In genomic region chr11:117525606-117526349, GRCm38 (mm10) we compare ENCODE assay signal across 12 mouse cellular contexts. TPM values are rescaled to one million over a fixed set of nuclear protein-coding genes. Genes with fewer than 3 reads are reported as not detected.
DNase-seq lines count a peak whose midpoint lies in the region; ATAC-seq lines count a peak whose summit lies in the region.
"Had no signal": no experiment of that assay in that cellular context is flagged by ENCODE, and none has a peak within 500 bp of the region (broad histone marks: within the 10 kb centered on the region; RNA-seq: fewer than 3 reads in every experiment).

No protein-coding gene starts in this region.

- H3K27me3 ChIP-seq in forebrain, embryonic 13.5 days: no peaks in the 10 kb centered on the region; the same call in 1 of the 2 replicates
- no peaks in the 10 kb centered on the region for H3K27me3 ChIP-seq in limb, embryonic 15.5 days
- H3K27me3 ChIP-seq: kidney, embryonic 15.5 days had no signal

- no peaks in the 10 kb centered on the region for H3K36me3 ChIP-seq in forebrain, embryonic 13.5 days (ENCODE audit: poor library complexity, severe bottlenecking)
- H3K36me3 ChIP-seq in limb, embryonic 15.5 days: no peaks in the 10 kb centered on the region
- H3K36me3 ChIP-seq: kidney, embryonic 15.5 days had no signal

- peak overlapping the region; percentile 82 for H3K27ac ChIP-seq in forebrain, embryonic 13.5 days
- no peak overlapping the region; the same call in 1 of the 2 replicates for H3K27ac ChIP-seq in limb, embryonic 15.5 days
- H3K27ac ChIP-seq: kidney, embryonic 15.5 days had no signal

- WGBS in forebrain, embryonic 13.5 days: 26% methylated on average over 18 of the region's 18 CpGs
- 9% methylated on average over 18 of the region's 18 CpGs for WGBS in limb, embryonic 15.5 days

- H3K4me3 ChIP-seq in forebrain, embryonic 13.5 days: no peak overlapping the region
- H3K4me3 ChIP-seq in limb, embryonic 15.5 days: no peak overlapping the region
- H3K4me3 ChIP-seq: kidney, embryonic 15.5 days had no signal

- no peaks in the 10 kb centered on the region for H3K9me3 ChIP-seq in forebrain, embryonic 13.5 days (replicated peaks)
- H3K9me3 ChIP-seq in limb, embryonic 15.5 days: no peaks in the 10 kb centered on the region
- H3K9me3 ChIP-seq: kidney, embryonic 15.5 days had no signal

- H3K9ac ChIP-seq in forebrain, embryonic 13.5 days: peak overlapping the region; percentile 38; the same call in 1 of the 2 replicates
- H3K9ac ChIP-seq in limb, embryonic 15.5 days: no peak overlapping the region
- H3K9ac ChIP-seq: kidney, embryonic 15.5 days had no signal

- H3K4me1 ChIP-seq in forebrain, embryonic 13.5 days: peaks cover 46% of the 10 kb centered on the region
- peaks cover 34% of the 10 kb centered on the region for H3K4me1 ChIP-seq in limb, embryonic 15.5 days

- intact Hi-C loops in gastrocnemius, postnatal 14 days (cut with DNase I; ENCODE audit: low total_unique reads): no loop called here

- 0 out of 2 replicates have a peak, but pooled peaks have one; percentile 17 for ATAC-seq in forebrain, embryonic 13.5 days
- no peak for ATAC-seq in limb, embryonic 15.5 days (ENCODE audit: insufficient number of reproducible peaks, low FRiP score, low TSS enrichment, low read depth)
- ATAC-seq in erythroblast, adult 5-6 weeks (replicated peaks; ENCODE audit: low FRiP score, poor library complexity, severe bottlenecking): no peak

- peak; percentile 56 to 61 for DNase-seq in right cerebral cortex, postnatal 10 days (ENCODE audit: low spot score in 2 of 2)
- DNase-seq in right cerebral cortex, postnatal 4 days: no peak
- no peak for DNase-seq in cerebellum, adult 18-20 months
- DNase-seq in gastrocnemius, postnatal 14 days: no peak
- no peak for DNase-seq in embryo, embryonic 9.5 days (ENCODE audit: extremely low spot score)
- DNase-seq: cerebellum, adult 2 months; lung, postnatal 4 days had no signal

- H3K4me2 ChIP-seq in forebrain, embryonic 13.5 days: peak overlapping the region; percentile 6; the same call in 1 of the 2 replicates
- peak overlapping the region; percentile 22; the same call in 1 of the 2 replicates for H3K4me2 ChIP-seq in limb, embryonic 15.5 days
- H3K4me2 ChIP-seq: kidney, embryonic 15.5 days had no signal

RNA-seq across cellular contexts. Expression of gene Gm11733, which starts 41.6 kb away (rescaled TPM):
- 0.08 TPM in 1 of 2 replicates, not detected in the other for polyA plus RNA-seq in forebrain, embryonic 13.5 days (2015; fragmentation: Nextera tagmentation; extraction: Ambion mirVana)
- polyA plus RNA-seq in limb, embryonic 15.5 days (2015; fragmentation: Nextera tagmentation; extraction: Ambion mirVana): 0.06 TPM in 1 of 2 replicates, not detected in the other
- total RNA-seq in erythroblast, adult 5-6 weeks (2015; ENCODE audit: low replicate concordance): not detected in 2 replicates
- total RNA-seq in erythroblast, adult 5-6 weeks (2017; ENCODE audit: low replicate concordance): not detected in 2 replicates
- total RNA-seq in gastrocnemius, postnatal 14 days (2021): not detected
- total RNA-seq: gastrocnemius, adult 8-10 months had no signal
- polyA plus RNA-seq: kidney, embryonic 15.5 days had no signal

Comparison
In these comparisons a context has a peak if more than half of its experiments do, and no peak if none do; other contexts are left out.
1. DNase-seq: peak in right cerebral cortex, postnatal 10 days (2 of 2); none in right cerebral cortex, postnatal 4 days (single experiment), cerebellum, adult 18-20 months (0 of 2), gastrocnemius, postnatal 14 days (single experiment) and embryo, embryonic 9.5 days (single experiment).